Mouse (Mus musculus) adrenal gland, postnatal 25 days (tissue): Measurements from ENCODE around the gene Rps25. TPM values are rescaled to one million over a fixed set of nuclear protein-coding genes. Genes with fewer than 3 reads are reported as not detected.

Experiments
- DNase-seq: peaks from one replicate; pipeline ENCODE4 v3.0.0; 2021; ENCODE audit warnings: mixed read lengths
- microRNA-seq, 2 experiments: library from miRNA; unstranded; fragments of <30 nt; microRNA quantifications; one replicate each; pipeline ENCODE4 v1.2.0; 2021
- total RNA-seq: library from RNA; stranded (reverse); gene quantifications from 2 replicates; pipeline ENCODE4 v1.2.3, GENCODE M21; 2021

Rps25 gene
- total RNA-seq, 1 experiment from 2014 or later: 1,176 TPM

DNA sequence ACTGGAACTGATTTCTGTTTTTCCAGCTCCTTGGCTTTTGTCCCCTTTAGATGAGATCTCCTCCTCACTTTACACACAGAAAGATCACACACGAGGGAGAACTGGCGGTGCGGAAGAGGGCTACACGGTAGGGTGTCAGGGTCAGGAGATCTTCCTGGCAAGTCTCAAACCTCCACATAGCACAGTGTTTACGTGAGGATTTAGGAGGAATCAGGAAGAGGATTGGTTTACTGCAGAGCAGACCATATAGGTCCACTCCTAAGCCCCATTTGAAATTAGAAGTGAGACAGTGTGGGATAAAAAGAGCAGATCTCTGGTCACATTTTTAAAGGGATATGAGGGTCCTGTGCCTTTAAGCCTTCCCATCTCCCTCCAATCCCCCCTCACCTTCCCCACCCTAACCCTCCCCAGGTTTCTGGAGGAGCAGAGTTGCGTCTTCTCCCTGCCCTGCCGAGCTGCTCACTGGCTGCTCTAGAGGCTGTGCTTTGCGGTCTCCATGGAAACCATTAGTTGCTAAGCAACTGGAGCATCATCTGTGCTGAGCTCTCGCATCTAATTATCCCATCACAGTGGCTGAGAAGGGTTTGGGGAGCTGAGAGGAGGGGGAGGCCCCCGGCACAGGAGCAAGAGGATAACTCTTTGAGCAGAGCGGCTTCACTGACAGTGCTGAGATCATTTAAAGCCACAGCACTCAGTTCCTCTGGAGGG, 50.2 kb downstream of the Rps25 start:
- DNase-seq: no peak

Small RNA genes within 50 kb of the gene (microRNA-seq; reads per million reads assigned to microRNA genes)
- gene Mir7085: 0.34 to 2.5 reads per million in 2 experiments

Other genes with a start within 250 kb of the Rps25 start
- 32.7 and 36.2 TPM in 2 replicates for gene Cbl, start 173.1 kb upstream of the Rps25 start, total RNA-seq
- gene Ccdc153, start 166.5 kb upstream of the Rps25 start, total RNA-seq: 2.0 and 3.7 TPM in 2 replicates
- gene Pdzd3, start 155.7 kb upstream of the Rps25 start, total RNA-seq: 0.27 TPM in 1 of 2 replicates, not detected in the other
- gene Nlrx1, start 138.5 kb upstream of the Rps25 start, total RNA-seq: 18.5 and 34.8 TPM in 2 replicates
- 39.1 and 43.4 TPM in 2 replicates for gene Abcg4, start 118.5 kb upstream of the Rps25 start, total RNA-seq
- 23.6 and 29.3 TPM in 2 replicates for gene Hinfp, start 101.5 kb upstream of the Rps25 start, total RNA-seq
- 43.3 and 48.8 TPM in 2 replicates for gene C2cd2l, start 86.9 kb upstream of the Rps25 start, total RNA-seq
- 34.3 and 34.5 TPM in 2 replicates for gene Dpagt1, start 81.1 kb upstream of the Rps25 start, total RNA-seq
- gene H2afx, start 72.4 kb upstream of the Rps25 start, total RNA-seq: 56.5 and 65.2 TPM in 2 replicates
- gene Hmbs, start 62.9 kb upstream of the Rps25 start, total RNA-seq: 81.2 and 102 TPM in 2 replicates
- gene Vps11, start 45.5 kb upstream of the Rps25 start, total RNA-seq: 52.4 and 74.6 TPM in 2 replicates
- gene Hyou1, start 27.6 kb upstream of the Rps25 start, total RNA-seq: 144 and 148 TPM in 2 replicates
- 21.4 and 27.1 TPM in 2 replicates for gene Slc37a4, start 10.3 kb upstream of the Rps25 start, total RNA-seq
- gene Trappc4, start 461 bp downstream of the Rps25 start, total RNA-seq: 89.7 and 92.0 TPM in 2 replicates
- gene Ccdc84, start 11.4 kb downstream of the Rps25 start, total RNA-seq: 20.4 and 21.9 TPM in 2 replicates
- gene Foxr1, start 34.0 kb downstream of the Rps25 start, total RNA-seq: not detected in 2 replicates
- not detected in 2 replicates for gene Upk2, start 47.8 kb downstream of the Rps25 start, total RNA-seq
- 56.0 and 82.0 TPM in 2 replicates for gene Bcl9l, start 75.7 kb downstream of the Rps25 start, total RNA-seq
- gene Cxcr5, start 154.7 kb downstream of the Rps25 start, total RNA-seq: 0.18 TPM in 1 of 2 replicates, not detected in the other
- 126 and 145 TPM in 2 replicates for gene Ddx6, start 197.8 kb downstream of the Rps25 start, total RNA-seq